Mouse (Mus musculus): ENCODE results near the gene Ttyh2. TPM values are rescaled to one million over a fixed set of nuclear protein-coding genes. Genes with fewer than 3 reads are reported as not detected.

The Ttyh2 gene
- polyA plus RNA-seq (2017; shearing (Covaris generic)): 0.22 TPM

GRCm38 (mm10) chr11:114675341-114675825 is at the start of gene Ttyh2:
TSS of gene Ttyh2 (plus strand) at chr11:114675431.

GRCm38 (mm10) chr11:114668301-114668710 is 6.9 kb upstream of the Ttyh2 start, which contains the start of gene Rpl38:
TSS of gene Rpl38 (plus strand) at chr11:114668524.

GRCm38 (mm10) chr11:114726965-114727825 is 52.0 kb downstream of the Ttyh2 start, which contains the start of gene Dnaic2:
TSS of gene Dnaic2 (plus strand) at chr11:114727408.

GRCm38 (mm10) chr11:114764820-114765818 is 89.9 kb downstream of the Ttyh2 start, which contains the start of gene Kif19a:
TSS of gene Kif19a (plus strand) at chr11:114765388.

Other genes starting within 250 kb of the Ttyh2 start
- 531 TPM for gene Rpl38, start 6.9 kb upstream of the Ttyh2 start, polyA plus RNA-seq (2017; shearing (Covaris generic))
- gene Dnaic2, start 52.0 kb downstream of the Ttyh2 start, polyA plus RNA-seq (2017; shearing (Covaris generic)): not detected
- gene Kif19a, start 90.0 kb downstream of the Ttyh2 start, polyA plus RNA-seq (2017; shearing (Covaris generic)): not detected
- not detected for gene Btbd17, start 120.5 kb downstream of the Ttyh2 start, polyA plus RNA-seq (2017; shearing (Covaris generic))
- gene Gpr142, start 123.5 kb downstream of the Ttyh2 start, polyA plus RNA-seq (2017; shearing (Covaris generic)): not detected
- gene Gprc5c, start 175.7 kb downstream of the Ttyh2 start, polyA plus RNA-seq (2017; shearing (Covaris generic)): not detected
- gene Cd300a, start 214.6 kb downstream of the Ttyh2 start, polyA plus RNA-seq (2017; shearing (Covaris generic)): 0.07 TPM

Data from naive thymus-derived CD4-positive, alpha-beta T cell, adult 5 months (primary cell).